Mouse (Mus musculus): Measurements from ENCODE around the gene Cradd.
A peak's percentile ranks its signal among the peaks of the same experiment; 100 is the strongest.

The Cradd gene

DNA sequence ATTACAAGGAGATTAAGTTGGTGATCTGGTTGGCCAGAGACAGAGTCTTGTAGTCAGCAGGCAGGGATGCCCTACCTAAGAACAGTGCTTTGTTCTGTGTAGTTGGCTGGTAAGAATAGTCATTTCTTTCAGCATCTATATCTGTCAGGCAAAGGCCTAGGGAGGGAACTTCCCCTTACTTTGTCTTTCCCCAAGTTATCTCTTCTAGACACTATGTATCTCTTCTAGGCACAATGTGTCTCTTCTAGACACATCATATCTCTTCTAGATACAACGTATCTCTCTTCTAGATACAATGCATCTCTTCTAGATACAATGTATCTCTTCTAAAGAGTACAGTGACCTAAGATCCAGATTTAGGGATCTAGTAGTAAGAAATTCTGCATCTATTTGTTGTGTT is 169.3 kb downstream of the Cradd start:
- no peak for DNase-seq (ENCODE audit: low spot score)

DNA sequence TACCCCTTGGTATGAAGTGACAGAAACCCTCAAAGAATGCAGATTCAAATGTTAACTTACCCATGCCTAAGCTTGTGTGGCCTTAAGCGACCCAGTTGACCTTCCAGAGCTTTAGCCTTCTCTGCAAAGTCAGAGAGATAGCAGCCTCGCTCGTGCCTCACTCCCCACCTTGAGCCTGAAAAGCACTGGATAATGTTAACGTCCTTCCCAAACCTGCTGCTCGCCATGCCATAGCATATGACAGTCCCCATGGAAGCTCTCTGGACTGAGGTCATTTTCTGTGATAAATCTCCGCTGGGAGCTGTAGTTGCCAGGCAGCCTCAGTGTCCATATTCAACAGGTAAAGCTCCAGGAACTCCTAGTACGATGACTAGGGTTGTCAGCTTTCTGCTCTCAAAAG is 170.7 kb downstream of the Cradd start:
- DNase-seq (ENCODE audit: low spot score): no peak

DNA sequence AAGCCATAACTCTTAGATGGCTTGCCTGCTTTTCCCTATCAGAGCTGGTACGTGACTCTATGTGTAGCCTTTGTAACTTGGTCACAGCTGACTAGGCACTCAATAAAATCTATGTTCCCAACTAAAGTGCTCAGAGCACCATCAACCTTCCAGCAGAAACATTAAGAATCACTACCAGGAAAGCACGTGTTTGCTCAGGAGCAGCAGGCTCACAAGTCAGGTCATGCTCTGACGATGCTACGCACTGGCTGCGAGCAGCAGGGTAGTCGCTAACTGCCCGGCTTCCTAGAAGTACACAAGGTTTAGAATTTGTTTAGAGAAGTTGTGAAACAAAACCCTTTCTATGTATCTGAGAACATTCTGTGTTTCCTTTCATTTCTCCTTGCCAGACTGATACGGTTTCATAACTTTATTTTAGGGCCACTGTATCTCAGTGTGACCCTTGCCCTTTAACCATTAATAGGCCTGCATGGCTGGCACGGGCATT is 171.4 kb downstream of the Cradd start:
- no peak for DNase-seq (ENCODE audit: low spot score)

DNA sequence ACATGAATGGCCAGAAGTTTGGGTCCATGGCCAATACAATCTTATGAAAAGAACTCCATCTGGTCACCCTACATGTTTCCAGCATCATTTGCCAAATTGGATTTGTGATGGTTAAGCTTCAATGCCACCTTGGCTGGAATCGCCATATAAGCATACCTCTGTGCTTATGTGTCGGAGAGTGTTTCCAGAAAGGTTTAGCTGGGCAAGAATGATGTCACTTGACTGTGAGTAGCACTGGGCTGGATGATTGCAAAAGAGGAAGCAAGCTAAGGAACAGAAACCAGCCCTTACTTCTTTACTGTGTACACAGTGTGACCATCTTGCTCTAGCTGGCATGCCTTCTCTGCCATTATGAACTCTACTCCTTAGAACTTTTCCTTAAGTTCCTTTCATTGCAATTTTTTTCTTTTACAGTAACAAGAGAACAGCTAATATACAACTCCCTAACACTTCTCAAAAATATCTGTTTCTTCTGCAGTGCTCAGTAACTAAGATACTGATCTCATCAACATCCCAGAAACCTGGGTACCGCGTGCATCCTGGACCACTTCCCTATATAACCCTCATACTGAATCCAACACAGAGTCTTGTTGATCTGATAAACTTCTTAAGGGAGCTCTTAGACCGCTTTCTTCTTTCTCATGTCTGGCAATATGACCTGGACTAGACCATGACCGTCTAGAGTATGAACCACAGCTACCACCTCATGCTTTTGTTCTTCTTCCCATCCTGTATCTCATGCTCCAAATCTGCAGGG is 172.7 kb downstream of the Cradd start:
- no peak for DNase-seq (ENCODE audit: low spot score)

DNA sequence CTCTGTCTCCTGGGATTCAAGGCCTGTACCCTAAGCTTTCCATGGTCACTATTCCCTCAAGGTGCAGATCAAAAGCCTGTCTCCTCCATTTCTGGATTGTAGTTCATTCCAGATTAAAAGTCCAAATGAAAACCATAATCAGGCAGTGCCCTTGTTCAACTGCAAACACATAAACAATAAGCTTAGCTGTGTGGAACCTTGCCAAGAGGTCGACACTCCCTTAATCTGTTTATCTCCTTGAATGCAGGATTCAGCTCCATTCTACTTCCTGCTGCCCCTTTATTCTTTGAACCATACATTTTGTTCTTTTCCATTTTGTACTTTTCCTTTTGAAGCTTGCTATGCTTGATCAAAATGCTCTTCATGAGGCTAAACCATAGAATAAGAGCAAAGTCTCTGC is 174.3 kb downstream of the Cradd start:
- no peak for DNase-seq (ENCODE audit: low spot score)

DNA sequence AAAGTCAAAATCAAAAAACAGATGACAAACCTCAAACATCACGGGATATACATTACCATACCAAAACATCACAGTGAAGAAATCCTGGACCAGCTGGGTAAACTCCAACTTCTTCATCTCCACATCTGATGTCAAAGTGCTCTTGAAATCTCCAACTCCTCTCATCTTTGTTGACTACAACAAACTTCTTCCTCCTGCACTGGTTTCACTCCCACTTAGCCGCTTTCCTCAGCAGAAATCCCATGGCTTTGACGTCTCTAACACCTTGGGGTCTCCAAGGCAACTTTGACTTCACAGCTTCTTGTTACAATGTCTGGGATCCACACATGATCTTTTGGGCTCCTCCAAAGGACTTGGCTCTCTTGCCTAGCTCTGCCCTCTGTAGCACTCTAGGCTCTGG is 175.3 kb downstream of the Cradd start:
- no peak for DNase-seq (ENCODE audit: low spot score)

DNA sequence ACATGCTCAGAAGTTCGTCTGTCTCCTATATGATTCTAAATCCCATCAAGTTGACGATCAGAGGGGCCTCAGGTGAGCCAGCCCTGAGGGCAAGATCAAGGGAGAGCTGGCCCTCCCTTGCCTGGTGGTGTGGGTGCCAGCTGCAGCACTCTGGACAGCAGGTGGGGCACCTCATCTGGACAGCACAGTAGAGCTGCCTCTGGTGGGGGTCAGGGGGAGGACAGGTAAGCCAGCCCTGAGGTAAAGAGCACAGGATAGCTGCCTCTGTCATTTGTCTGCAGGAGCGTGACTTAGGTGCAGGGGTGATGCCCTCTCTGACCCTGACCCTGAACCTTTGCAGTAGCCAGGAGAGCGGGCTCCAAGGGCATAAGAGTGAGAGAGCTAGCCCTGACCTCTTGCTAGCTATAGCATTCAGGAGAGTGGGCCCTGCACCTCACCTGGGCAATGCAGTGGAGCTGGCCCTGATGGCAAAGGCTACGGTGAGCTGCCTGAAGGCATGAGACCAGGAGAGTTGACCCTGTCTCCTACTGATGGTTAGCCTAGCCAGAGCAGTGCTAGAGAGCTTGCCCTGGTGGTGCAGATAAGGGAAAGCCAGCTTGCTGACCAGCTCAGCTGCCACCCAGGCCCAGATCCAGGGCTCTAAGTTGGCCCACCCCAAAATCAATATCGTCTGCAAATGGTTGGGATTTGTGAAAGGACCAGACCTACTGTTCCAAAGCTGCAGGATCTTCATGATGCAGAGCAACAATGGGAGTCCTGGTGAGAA is 176.6 kb downstream of the Cradd start:
- no peak for DNase-seq (ENCODE audit: low spot score)

DNA sequence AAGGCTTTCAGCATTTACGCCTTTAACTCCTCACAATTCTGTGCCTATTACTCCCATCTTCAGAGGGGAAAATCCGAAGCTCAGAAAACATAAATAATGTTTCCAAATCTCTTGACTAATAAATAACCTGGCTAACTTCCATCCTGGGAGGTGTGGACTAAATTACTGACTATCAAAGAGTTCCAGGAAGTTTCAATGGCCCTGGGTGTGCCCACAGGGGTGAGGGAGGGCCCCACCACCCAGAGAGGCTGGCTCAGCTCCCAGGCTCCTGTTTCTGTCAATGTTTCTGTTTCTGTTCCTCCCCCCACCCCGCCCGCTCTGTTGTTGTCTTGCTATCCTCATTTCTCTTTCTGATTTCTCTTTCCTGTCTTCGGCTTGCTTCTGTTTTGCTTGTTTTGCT is 177.4 kb downstream of the Cradd start:
- DNase-seq (ENCODE audit: low spot score): no peak

DNA sequence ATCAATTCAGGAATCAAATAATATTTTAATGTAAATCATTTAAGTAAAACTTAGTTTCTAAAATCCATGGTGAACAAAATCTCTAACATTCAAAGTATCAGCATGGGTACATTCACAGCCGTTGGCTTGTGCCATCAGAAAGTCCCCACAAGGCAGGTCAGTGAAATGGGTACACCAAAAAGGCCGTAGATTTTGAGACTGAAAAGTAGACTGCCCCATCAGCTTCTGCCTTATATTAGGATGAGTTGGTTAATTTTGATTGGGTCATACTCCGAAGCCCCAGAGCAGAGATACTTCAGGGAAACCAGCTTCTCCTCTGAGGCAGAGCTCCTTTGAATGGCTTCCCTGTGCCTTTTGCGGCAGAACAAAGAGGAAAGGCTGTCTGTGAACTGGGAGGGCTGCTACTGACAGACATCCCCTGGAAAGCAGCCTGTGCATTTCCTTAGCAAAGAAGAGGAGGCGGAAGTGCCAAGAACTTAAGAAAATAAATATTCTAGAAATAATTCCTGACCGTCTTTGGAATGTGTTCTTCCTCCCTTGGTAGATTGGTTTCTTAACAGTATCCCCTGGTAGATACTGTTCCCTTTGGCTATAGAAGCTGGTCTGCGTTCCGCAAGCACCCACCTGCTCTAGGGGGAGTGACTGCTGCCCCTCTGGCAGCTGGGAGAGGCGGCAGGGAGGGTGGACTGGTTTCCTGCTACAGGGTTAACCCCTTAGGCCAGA is 178.6 kb downstream of the Cradd start:
- no peak for DNase-seq (ENCODE audit: low spot score)

DNA sequence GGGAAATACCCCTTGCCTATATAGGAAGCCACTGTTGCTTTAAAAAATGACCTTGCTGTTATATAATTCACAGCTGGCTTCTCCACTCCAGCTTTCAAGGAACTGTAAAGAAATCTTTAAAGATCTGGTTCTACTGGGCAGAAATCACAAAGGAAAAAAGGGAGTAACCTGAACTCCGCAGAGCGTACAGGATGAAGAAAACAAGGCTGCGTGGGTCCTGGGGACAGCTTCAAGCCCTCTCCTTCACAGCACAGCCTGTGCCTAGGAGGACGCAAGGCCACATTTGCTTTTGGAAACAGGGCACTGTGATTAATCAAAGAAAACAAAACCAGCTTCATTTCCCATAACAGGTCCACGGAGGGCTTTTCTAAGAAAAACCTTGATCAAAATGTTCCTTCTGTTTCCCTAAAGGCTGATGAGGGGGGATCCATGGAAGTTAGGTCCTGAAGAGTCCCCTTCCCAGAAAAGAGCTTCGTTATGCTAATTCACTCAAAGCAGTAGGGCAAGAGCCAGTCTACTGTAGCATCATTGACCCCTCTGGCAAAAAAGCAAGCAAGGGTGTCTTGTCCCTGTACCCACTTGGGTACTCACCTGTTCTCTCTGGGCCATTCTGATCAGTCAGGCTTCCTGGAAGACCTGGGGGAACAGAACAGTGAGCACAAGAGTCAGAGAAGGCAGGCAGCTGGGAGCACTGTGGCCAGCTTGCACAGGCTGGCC is 179.4 kb downstream of the Cradd start:
- DNase-seq (ENCODE audit: low spot score): no peak

DNA sequence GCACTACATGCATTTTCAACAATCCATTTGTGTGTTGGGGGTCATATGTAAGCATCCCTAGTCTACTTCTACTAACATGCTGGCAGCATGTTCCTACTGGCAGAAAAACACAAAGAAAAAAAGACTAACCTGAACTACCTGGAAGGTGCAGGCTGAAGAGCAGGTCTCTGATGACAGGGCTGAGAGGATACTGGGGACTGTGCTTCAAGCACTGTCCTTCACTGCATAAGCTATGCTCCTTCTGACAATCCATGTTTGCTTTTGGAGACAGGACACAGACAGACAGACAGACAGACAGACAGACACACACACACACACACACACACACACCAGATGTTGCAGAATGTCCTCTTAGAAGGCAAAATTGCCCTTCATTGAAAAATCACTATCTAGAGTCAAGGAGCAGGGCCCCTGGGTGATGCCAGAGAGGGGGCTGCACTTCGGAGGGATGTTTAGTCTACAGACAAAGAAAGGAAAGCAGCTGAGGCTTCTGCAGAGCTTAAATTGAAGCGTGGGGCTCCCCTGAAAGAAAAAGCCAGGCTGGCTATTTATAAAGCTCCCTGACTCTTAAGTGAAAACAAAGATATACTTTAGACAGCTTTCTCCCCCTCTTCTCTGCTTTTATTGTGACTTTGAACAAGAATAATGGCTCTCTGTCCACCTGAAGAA is 180.4 kb downstream of the Cradd start:
- no peak for DNase-seq (ENCODE audit: low spot score)

DNA sequence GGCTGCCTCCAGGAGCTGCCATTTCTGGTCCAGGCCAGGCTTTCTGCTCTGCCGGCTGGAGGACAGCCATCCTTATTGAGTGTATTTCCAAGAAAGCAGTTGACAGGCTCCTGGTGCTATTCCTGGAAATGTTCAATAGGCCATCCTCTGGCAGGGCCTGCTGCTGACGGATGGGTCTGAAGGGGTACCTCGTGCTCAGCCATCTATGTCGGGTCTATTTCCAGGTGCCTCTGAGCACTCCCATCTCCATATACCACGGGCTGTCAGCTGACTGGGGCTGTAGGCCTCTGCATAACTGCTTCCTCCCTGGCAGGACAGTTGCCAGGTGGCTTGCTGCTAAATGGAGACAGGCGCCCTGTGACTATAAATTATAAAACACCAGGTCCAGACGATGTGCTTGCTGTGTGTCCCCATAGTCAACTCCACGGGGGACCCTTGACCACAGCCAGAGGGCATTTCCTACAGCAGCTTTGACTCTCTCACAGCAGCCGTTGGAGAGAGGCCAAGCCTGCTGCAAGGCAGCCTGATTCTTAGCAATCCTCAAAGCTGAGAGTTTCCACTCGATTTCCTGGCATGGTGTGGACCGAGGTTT is 181.0 kb downstream of the Cradd start:
- peak; percentile 10 for DNase-seq (ENCODE audit: low spot score)

DNA sequence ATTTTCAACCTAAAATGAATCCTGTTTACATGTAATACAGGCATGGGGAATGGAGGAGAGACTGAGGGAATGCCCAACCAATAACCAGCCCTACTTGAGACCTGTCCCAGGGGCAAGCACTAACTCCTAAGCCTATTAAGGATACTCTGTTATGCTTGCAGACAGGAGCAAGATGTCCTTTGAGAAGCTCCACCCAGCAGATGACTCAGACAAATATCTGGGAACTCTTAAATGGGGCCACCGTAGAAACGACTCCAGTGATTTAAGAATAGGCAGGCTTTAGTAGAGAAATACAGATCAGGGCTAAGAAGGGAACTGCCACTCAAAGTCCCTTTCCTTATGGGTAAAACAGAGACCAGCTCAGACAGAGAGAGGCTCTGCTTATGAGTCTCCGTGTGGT is 182.9 kb downstream of the Cradd start:
- DNase-seq (ENCODE audit: low spot score): no peak

DNA sequence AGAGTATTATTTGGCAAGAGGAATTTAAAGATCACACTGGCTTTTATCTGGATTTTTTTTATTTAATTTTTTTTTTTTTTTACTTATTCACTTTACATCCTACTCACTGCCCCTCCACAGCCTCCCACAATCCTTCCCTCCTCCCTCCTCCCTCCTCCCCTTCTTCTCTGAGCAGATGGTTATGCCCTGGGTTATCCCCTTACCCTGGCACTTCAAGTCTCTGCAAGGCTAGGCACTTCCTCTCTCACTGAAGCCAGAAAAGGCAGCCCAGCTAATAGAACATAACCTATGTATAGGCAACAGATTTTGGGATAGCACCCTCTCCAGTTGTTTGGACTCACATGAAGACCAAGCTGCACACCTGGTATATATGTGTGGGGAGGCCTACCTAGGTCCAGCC is 183.7 kb downstream of the Cradd start:
- no peak for DNase-seq (ENCODE audit: low spot score)

DNA sequence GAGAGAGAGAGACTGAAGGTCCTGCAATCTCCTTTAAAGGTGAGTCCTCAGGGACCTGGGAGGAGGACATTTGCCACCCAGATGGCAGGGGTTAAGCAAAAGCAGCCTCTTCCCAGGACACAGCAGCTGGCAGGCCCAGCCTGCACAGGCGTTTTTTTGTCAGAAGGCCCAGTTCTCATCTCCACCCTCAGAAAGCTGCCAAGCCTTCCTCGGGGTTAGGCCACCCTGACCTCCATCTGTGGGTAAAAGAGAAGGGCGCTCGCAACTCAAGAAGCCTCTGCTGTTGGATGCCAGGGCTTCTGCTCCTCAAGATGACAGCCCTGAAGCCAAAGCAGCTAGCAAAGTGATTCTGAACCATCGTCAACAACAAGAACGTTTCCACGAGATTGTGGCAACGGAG is 184.3 kb downstream of the Cradd start:
- no peak for DNase-seq (ENCODE audit: low spot score)

DNA sequence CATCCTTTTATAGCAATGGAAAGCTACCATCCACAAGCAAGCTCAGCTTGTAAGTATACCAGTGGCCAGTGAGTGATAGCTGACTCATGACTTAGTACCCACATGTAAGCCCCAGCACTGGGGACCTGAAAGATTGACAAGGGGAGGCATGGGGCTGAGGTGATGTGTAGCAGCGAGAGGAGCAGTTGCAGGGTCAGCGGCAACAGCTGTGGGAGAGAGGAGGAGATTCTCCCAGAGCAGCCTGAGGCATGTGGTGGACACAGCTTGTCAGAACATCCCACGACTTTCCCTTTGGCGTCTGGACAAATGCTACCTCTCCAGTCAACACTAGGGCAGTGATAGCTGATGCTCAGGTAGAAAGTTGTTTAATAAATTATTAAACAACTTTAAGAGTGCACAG is 190.9 kb downstream of the Cradd start:
- DNase-seq (ENCODE audit: low spot score): no peak
